Mouse (Mus musculus) midbrain, embryonic 15.5 days (tissue): Measurements from ENCODE around the gene Ptma. TPM values are rescaled to one million over a fixed set of nuclear protein-coding genes. Genes with fewer than 3 reads are reported as not detected.
A peak's percentile ranks its signal among the peaks of the same experiment; 100 is the strongest.
"Not testable (repeated sequence)": the region's sequence is repeated elsewhere in the genome, so short reads cannot be mapped to it uniquely, and the experiment has no call there.

Source experiments
- ATAC-seq: fragments of 200-750 bp; cut with Nextera tagmentation; replicated peaks from 2 replicates; pipeline ENCODE4 v1.8.0; 2017; ENCODE audit warnings: moderate TSS enrichment
- H3K27ac ChIP-seq: fragments of 300-500 bp; sonication (generic); 2 replicates; pipeline ENCODE4 v1.5.1; 2015; ENCODE audit warnings: mild to moderate bottlenecking, inconsistent platforms
- H3K27me3 ChIP-seq: fragments of 300-500 bp; sonication (generic); replicated peaks from 2 replicates; pipeline ENCODE4 v1.6.1; 2015; ENCODE audit warnings: inconsistent platforms
- H3K36me3 ChIP-seq: fragments of 300-500 bp; sonication (generic); replicated peaks from 2 replicates; pipeline ENCODE4 v1.6.1; 2015; ENCODE audit warnings: inconsistent platforms
- H3K4me1 ChIP-seq: fragments of 300-500 bp; sonication (generic); 2 replicates; pipeline ENCODE4 v1.6.1; 2015; ENCODE audit warnings: inconsistent platforms
- H3K4me2 ChIP-seq: fragments of 300-500 bp; sonication (generic); 2 replicates; pipeline ENCODE4 v1.6.1; 2015; ENCODE audit warnings: inconsistent platforms, mild to moderate bottlenecking, moderate library complexity
- H3K4me3 ChIP-seq: fragments of 300-500 bp; sonication (generic); 2 replicates; pipeline ENCODE4 v1.5.1; 2015; ENCODE audit warnings: mild to moderate bottlenecking, inconsistent platforms
- H3K9ac ChIP-seq: fragments of 300-500 bp; sonication (generic); 2 replicates; pipeline ENCODE4 v1.6.1; 2015; ENCODE audit warnings: mild to moderate bottlenecking, inconsistent platforms
- H3K9me3 ChIP-seq: fragments of 300-500 bp; sonication (generic); 2 replicates; pipeline ENCODE4 v1.6.1; 2016; ENCODE audit warnings: inconsistent platforms
- WGBS: fragments of 180-500 bp; shearing (Covaris S2); methylation state at CpG from one replicate; pipeline ENCODE4 v1.1.7; 2015; ENCODE audit warnings: mixed read lengths; 5-methylcytosine and 5-hydroxymethylcytosine counted together
- polyA plus RNA-seq: library from polyadenylated mRNA; unstranded; fragments of >200 nt; fragmentation: Nextera tagmentation; extraction: Ambion mirVana; gene quantifications from 2 replicates; pipeline ENCODE4 v1.2.1, GENCODE M21; 2015

Ptma gene
- polyA plus RNA-seq = 1,373 and 1,532 TPM in 2 replicates

- Histone ChIP-seq H3K9ac (peak within 1 kb of the TSS; percentile 81), H3K4me2 (peak within 1 kb of the TSS; percentile 91), H3K36me3 (peaks cover 6% of the 10 kb centered on the region; the same call in 1 of the 2 replicates), H3K27ac (peak within 1 kb of the TSS; percentile 100), H3K4me1 (peaks cover 38% of the 10 kb centered on the region), H3K27me3 (no peaks in the 10 kb centered on the region), H3K4me3 (peak within 1 kb of the TSS; percentile 75), H3K9me3 (no peaks in the 10 kb centered on the region)
- peak; percentile 95 for ATAC-seq
- under 1% methylated on average over 54 of the region's 63 CpGs for WGBS
These were observed at the start of gene Ptma for GRCm38 (mm10) chr1:86526116-86526788. Gene Ptma, plus strand, starts transcription at chr1:86526726.

- Histone ChIP-seq H3K4me1 (no peaks in the 10 kb centered on the region), H3K27me3 (no peaks in the 10 kb centered on the region), H3K9ac (no peak overlapping the region), H3K4me2 (no peak overlapping the region), H3K27ac (no peak overlapping the region), H3K9me3 (no peaks in the 10 kb centered on the region), H3K36me3 (no peaks in the 10 kb centered on the region), H3K4me3 (no peak overlapping the region)
- 91% methylated on average over 5 of the region's 5 CpGs for WGBS
- ATAC-seq = no peak
These were observed 48.7 kb upstream of the Ptma start for GRCm38 (mm10) chr1:86477738-86478285.

- Histone ChIP-seq H3K9ac (no peak overlapping the region), H3K27me3 (no peaks in the 10 kb centered on the region), H3K36me3 (no peaks in the 10 kb centered on the region), H3K4me1 (no peaks in the 10 kb centered on the region), H3K27ac (no peak overlapping the region), H3K9me3 (no peaks in the 10 kb centered on the region), H3K4me2 (no peak overlapping the region), H3K4me3 (no peak overlapping the region)
- no peak for ATAC-seq
- 90% methylated on average over 8 of the region's 8 CpGs for WGBS
These were observed 47.3 kb upstream of the Ptma start for GRCm38 (mm10) chr1:86479099-86479825.

GRCm38 (mm10) chr1:86480288-86480687 is 46.2 kb upstream of the Ptma start:
- no peaks in the 10 kb centered on the region for H3K36me3 ChIP-seq
- no peaks in the 10 kb centered on the region for H3K4me1 ChIP-seq
- H3K4me2 ChIP-seq = no peak overlapping the region
- no peaks in the 10 kb centered on the region for H3K27me3 ChIP-seq
- no peak overlapping the region for H3K9ac ChIP-seq
- no peak overlapping the region for H3K4me3 ChIP-seq
- 91% methylated on average over 6 of the region's 6 CpGs for WGBS
- H3K27ac ChIP-seq = no peak overlapping the region
- ATAC-seq = no peak
- no peaks in the 10 kb centered on the region for H3K9me3 ChIP-seq

GRCm38 (mm10) chr1:86480735-86481447 is 45.6 kb upstream of the Ptma start:
- H3K4me3 ChIP-seq = no peak overlapping the region
- no peak overlapping the region for H3K9ac ChIP-seq
- no peaks in the 10 kb centered on the region for H3K27me3 ChIP-seq
- H3K4me1 ChIP-seq = no peaks in the 10 kb centered on the region
- H3K36me3 ChIP-seq = no peaks in the 10 kb centered on the region
- no peak overlapping the region for H3K4me2 ChIP-seq
- no peaks in the 10 kb centered on the region for H3K9me3 ChIP-seq
- no peak overlapping the region for H3K27ac ChIP-seq
- ATAC-seq = no peak
- 92% methylated on average over 8 of the region's 8 CpGs for WGBS

GRCm38 (mm10) chr1:86481468-86481867 is 45.1 kb upstream of the Ptma start:
- Histone ChIP-seq H3K4me2 (no peak overlapping the region), H3K27me3 (no peaks in the 10 kb centered on the region), H3K9ac (no peak overlapping the region), H3K9me3 (no peaks in the 10 kb centered on the region), H3K4me1 (no peaks in the 10 kb centered on the region), H3K27ac (no peak overlapping the region), H3K4me3 (no peak overlapping the region), H3K36me3 (no peaks in the 10 kb centered on the region)
- ATAC-seq = no peak
- WGBS = 67% methylated on average over 7 of the region's 7 CpGs

- H3K4me1 ChIP-seq = 0 out of 2 replicates have a peak, but pooled peaks cover 2% of the 10 kb centered on the region
- H3K9ac ChIP-seq = no peak overlapping the region
- H3K36me3 ChIP-seq = no peaks in the 10 kb centered on the region
- H3K4me2 ChIP-seq = no peak overlapping the region
- no peak overlapping the region for H3K27ac ChIP-seq
- ATAC-seq = no peak
- H3K9me3 ChIP-seq = no peaks in the 10 kb centered on the region
- WGBS = 85% methylated on average over 11 of the region's 11 CpGs
- no peaks in the 10 kb centered on the region for H3K27me3 ChIP-seq
- H3K4me3 ChIP-seq = no peak overlapping the region
These were observed 44.2 kb upstream of the Ptma start for GRCm38 (mm10) chr1:86482288-86482687.

GRCm38 (mm10) chr1:86482761-86483160 is 43.8 kb upstream of the Ptma start:
- no peak for ATAC-seq
- no peak overlapping the region for H3K4me2 ChIP-seq
- H3K4me1 ChIP-seq = 0 out of 2 replicates have a peak, but pooled peaks cover 2% of the 10 kb centered on the region
- no peaks in the 10 kb centered on the region for H3K36me3 ChIP-seq
- H3K9me3 ChIP-seq = no peaks in the 10 kb centered on the region
- H3K27me3 ChIP-seq = no peaks in the 10 kb centered on the region
- no peak overlapping the region for H3K9ac ChIP-seq
- no peak overlapping the region for H3K4me3 ChIP-seq
- WGBS = 15% methylated on average over 1 of the region's 1 CpGs
- H3K27ac ChIP-seq = no peak overlapping the region

GRCm38 (mm10) chr1:86485346-86485745 is 41.2 kb upstream of the Ptma start:
- no peak for ATAC-seq
- Histone ChIP-seq H3K9me3 (no peaks in the 10 kb centered on the region), H3K27ac (no peak overlapping the region), H3K36me3 (no peaks in the 10 kb centered on the region), H3K4me2 (no peak overlapping the region), H3K4me1 (peaks cover 13% of the 10 kb centered on the region), H3K4me3 (no peak overlapping the region), H3K9ac (no peak overlapping the region), H3K27me3 (no peaks in the 10 kb centered on the region)
- WGBS = 96% methylated on average over 1 of the region's 1 CpGs

- not testable (repeated sequence) for H3K9me3 ChIP-seq, H3K4me3 ChIP-seq, H3K4me2 ChIP-seq, H3K27me3 ChIP-seq, ATAC-seq, H3K27ac ChIP-seq, H3K36me3 ChIP-seq, H3K9ac ChIP-seq
- 96% methylated on average over 6 of the region's 6 CpGs for WGBS
- H3K4me1 ChIP-seq = peaks cover 13% of the 10 kb centered on the region
These were observed 40.7 kb upstream of the Ptma start for GRCm38 (mm10) chr1:86485858-86486257.

GRCm38 (mm10) chr1:86486703-86487294 is 39.7 kb upstream of the Ptma start:
- no peak for ATAC-seq
- H3K4me1 ChIP-seq = peaks cover 18% of the 10 kb centered on the region
- H3K9me3 ChIP-seq = no peaks in the 10 kb centered on the region
- H3K4me2 ChIP-seq = peak overlapping the region; percentile 58
- H3K27me3 ChIP-seq = no peaks in the 10 kb centered on the region
- 9% methylated on average over 13 of the region's 13 CpGs for WGBS
- peak overlapping the region; percentile 97 for H3K27ac ChIP-seq
- H3K36me3 ChIP-seq = no peaks in the 10 kb centered on the region
- H3K4me3 ChIP-seq = peak overlapping the region; percentile 47
- peak overlapping the region; percentile 88 for H3K9ac ChIP-seq
